Mouse (Mus musculus) cerebral cortex, adult 2 months (tissue): ENCODE measurements around the gene March9.

ENCODE experiments used
- WGBS: fragments of 180-500 bp; shearing (Covaris S2); methylation state at CpG from one replicate; pipeline ENCODE4 v1.1.7; 2018; 5-methylcytosine and 5-hydroxymethylcytosine counted together

The March9 gene

DNA sequence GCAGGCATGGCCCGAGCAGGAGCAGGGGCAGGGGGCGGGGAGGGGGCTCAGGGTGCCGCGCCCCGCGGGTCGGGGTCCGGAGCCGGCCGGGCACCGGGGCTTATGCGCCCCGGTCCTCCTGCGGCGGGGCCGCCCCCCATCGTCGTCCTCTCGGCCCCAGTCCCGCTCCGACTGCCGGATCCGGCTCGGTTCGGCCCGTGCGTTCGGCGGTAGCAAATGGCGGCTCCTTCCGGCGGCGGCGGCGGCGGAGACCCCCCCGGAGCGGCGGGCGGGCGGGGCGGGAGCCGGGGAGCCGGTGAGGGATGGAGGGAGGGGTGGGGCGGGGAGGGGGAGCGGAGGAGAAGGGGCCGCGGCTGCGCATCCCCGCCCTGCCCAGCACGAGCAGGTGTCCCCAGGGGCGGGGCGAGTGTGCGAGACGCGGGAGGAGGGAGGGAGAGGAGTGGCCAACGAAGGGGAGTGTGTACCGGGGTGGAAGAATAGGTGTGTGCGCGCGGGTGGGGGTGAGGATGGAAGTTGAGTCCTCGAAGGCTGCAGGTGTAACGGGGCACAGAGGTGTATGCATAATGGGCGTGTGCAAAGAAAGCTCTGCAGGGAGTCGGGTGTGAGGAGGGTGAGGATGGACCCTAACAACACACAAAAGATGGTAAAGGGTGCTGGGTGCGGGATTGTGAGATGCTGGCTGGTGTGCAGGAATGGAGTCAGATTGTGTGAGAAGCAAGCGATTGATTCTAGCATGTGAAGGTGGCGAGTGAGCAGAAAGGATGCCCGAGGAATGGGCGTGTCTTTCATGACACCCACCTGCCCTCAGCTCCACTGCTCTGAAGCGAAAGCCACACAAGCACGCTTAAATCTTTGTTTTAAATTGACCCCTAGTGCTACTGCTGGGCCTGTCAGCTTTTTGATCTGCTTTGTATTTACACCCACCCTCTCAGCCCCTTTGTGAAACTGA is at the start of gene March9:
Gene March9 (minus strand): TSS at position 217 of the 949 bp plus-strand sequence.
- 2% methylated on average over 41 of the region's 72 CpGs for WGBS

DNA sequence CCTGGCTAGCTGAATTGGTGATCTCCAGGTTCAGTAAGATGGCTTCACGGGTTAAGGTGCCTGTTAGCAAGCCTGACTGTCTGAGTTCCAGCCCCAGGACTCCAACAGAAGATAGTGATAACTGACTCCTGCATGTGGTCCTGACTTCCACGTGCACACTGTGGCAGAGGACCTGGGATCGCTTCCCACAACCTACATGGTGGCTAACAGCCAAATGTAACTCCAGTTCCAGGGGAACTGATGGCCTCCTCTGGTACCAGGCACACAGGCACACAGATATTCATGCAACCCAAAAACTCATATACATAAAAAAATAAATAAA is 48.2 kb upstream of the March9 start:
- WGBS, result 73% methylated on average over 3 of the region's 3 CpGs

DNA sequence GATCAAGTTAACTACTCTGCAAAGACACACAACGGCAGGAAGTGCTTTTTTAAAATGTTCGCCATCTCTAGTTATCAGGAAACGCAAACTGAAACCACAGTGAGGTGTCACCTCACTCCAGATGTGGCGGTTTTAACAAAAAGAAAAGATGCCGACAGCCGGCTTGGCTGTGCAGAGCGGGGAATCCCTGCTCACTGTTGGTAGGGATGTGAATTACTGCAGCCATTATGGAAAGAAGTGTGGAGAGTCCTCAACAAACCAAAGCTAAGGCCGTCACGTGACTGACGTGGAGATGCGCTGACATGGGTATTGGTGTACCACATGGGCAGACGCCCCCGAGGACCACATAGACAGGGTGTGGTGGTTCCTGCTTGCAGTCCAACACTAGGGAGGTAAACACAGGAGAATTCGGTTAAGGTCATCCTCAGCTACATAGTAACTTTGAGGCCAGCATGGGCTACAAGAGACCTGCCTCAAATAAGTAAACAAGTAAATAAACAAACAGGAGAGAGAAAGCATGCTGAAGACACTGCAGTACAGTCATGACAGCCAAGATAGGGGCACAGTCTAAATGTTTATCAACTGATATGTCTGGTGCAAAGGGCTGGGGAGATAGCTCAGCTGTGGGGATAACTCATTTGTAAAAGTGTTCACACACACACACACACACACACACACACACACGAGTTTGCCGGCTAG is 47.7 kb upstream of the March9 start:
- WGBS, result 89% methylated on average over 16 of the region's 16 CpGs

DNA sequence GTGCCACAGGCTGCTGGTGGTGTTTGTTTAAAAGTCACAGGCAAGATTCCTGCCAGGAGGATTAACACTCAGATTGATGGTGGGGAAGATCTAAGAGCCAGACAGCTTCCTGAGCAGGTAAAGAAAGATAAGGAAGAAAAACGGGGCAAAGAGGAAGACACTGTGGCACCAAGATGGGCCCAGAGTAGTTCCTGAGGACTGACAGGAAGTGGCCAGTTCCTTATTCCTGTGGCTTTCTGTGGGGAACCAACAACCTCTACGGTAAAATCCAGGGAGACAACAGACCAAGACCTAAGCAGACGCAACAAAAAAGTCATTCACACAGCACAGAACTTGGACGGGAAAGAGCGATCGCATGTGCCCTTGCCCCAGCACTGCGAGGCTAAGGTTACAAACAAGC is 43.6 kb upstream of the March9 start:
- 70% methylated on average over 7 of the region's 7 CpGs for WGBS

DNA sequence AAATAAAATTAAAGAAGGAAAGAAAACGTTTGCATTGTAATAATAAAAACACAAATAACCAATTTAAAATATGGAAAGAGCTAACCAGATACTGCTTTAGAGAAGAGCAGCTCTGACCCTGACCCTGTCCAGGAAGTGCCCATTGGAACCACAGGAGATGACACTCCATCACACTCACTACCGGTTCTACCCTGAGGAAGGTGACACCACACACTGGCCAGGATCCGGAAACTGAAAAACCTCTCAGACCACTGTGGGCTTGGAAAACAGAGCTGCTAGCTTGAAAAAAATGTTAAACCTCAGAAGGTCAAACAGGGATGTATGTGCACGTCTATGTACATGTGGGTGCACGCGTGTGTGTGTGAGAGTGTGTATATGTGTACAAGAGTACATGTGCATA is 41.2 kb upstream of the March9 start:
- WGBS, result 82% methylated on average over 6 of the region's 6 CpGs

DNA sequence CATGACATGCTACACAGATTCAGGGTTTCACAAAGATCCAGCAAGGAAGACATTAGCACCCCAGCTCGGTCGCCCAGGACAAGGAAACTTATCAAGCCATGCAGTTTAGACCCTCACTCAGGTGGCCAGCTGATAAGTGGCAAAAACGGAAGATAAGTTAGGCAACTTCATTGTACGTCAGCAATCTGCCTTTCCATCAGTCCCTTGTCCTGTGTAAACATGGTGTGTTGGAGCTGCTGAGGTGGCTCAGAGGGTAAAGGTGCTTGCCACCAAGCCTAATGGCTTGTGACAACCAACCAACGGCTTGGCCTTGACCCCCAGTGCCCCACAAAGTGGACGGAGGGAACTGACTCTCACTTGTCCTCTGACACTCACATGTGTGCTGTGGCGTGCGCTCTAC is 40.4 kb upstream of the March9 start:
- WGBS, result 90% methylated on average over 8 of the region's 8 CpGs

DNA sequence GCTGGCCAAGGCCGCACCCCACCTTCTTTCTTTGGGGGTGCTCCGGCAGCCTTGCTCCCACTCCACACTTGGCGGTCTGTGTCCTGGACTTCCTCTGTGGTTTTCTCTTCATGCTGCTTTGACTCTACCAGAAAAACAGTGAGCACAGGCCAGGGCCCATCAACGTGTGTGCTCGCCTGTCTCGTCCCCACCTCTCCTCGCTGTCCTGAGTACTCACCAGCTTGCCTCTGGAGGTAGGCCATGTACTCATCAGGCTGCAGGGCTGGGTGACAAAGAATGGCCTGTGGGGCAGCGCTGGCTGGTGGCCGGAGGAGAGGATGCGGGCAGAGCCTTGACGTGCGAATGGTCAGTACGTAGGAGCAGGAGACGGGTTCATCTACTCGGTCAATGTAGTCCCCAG is 39.9 kb upstream of the March9 start:
- 85% methylated on average over 15 of the region's 15 CpGs for WGBS

DNA sequence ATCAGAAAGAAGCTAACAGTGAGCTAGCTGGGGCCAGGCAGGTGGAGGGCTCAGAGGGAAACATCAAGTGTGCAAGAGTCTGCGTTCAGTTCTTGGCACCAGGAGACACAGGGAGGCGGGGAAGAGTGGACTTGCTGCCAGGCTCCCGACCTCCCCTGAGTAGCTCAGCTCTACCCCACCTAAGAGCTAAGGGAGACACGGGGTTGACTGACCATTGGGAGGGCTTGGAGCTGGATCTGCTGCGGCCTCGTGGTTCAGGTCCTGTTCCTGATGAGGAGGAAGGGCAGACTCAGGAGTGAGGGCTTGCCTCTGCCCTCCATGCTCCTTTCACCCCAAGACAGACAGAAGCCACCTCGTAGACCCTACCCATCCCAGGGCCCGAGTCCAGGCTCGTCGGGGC is 39.2 kb upstream of the March9 start:
- 86% methylated on average over 10 of the region's 10 CpGs for WGBS

DNA sequence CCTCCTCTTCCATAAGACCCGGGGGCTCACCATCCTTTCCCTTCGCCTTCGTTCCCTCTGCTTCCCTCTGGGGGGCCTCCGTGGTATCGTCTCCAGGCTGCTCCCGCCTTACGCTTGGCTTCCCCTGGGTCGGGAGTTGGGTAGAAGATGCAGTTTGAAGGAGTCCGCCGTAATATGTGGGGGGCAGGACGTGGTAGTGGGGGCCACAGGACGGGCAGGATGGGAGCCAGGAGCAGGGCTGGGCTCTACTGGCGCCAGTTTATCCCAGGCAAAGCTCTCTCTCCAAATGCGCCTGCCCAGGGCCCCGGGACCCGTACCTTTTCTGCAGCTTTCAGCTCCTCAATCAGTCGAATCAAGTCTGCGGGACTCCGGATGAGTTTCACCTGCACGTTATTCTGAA is 38.5 kb upstream of the March9 start:
- 79% methylated on average over 20 of the region's 20 CpGs for WGBS

DNA sequence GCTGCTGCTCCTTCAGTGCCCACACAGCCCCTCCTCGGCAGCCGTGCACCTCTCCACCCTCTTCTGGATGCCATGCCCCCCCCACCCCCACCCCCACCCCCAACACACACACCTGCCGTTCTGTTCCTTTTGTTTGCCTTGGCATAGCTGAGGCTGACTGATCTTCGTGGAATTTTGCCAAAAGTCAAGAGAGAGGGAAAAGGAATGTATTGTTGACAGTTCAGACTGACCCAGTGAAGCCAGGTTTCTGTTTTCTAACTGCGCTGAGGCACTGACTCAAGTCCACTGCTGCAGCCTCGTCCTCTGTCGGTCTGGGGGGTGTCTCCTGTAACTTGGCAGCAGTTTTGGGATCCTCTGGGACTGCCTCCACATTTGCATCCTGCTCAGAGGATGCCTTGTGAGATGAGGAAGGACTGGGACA is 34.4 kb upstream of the March9 start:
- WGBS, result 7% methylated on average over 7 of the region's 7 CpGs

DNA sequence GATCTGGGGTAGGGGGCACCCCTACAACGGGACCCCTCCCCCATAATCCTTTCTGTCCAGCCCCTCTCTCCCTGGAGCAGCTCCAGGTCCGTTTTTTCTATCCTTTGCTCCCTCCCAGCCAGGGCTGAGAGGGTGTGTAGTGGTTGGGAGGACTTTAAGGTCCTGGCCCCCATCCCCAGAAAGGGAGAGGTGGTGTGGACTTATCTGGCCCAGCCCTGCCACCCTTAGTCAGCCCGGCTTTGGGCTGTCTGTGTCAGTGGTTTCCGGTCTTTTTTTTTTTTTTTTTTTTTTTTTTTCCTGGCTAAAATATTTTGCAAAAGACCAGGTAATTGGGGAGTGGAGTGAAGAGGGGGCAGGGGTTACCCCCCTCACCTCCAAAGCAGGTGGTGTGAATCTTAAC is 32.8 kb upstream of the March9 start:
- WGBS, result 36% methylated on average over 4 of the region's 4 CpGs

DNA sequence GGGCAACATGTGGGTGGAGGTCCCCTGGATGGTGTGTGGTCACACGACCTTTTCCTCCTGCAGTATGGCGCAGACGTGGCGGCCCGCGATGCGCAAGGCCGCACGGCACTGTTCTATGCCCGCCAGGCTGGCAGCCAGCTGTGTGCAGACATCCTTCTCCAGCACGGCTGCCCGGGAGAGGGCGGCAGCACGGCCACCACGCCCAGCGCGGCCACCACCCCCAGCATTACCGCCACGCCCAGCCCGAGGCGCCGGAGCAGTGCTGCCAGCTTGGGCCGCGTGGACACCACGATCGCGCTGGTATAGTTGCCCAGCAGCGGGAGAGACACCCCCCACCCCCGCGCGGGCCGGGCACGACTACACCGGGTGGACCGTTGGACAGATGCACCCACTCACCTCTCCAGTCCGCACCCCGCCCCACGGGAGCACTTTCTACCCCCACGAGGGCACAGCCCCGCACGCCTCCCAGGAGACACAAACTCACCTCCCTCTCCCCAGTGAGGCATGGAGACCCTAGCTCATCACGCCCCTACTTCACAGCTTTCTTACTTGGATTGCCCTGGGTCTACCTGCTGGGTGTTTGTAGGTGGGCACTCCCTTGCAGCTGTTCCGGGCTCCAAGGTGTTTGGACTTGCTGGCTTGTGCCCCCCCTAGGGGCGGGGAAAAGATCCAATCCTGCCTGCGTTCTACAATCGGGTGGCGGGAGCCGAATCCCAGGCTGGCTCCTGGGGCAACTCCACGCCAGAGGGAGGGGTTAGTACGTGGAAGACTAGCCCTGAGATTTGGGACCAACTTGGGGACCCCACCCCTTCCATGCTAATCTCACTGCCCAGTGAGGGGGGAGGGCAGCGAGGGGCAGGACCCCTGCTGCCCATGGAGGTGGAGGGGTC is 31.8 kb upstream of the March9 start:
- WGBS, result 20% methylated on average over 51 of the region's 51 CpGs

DNA sequence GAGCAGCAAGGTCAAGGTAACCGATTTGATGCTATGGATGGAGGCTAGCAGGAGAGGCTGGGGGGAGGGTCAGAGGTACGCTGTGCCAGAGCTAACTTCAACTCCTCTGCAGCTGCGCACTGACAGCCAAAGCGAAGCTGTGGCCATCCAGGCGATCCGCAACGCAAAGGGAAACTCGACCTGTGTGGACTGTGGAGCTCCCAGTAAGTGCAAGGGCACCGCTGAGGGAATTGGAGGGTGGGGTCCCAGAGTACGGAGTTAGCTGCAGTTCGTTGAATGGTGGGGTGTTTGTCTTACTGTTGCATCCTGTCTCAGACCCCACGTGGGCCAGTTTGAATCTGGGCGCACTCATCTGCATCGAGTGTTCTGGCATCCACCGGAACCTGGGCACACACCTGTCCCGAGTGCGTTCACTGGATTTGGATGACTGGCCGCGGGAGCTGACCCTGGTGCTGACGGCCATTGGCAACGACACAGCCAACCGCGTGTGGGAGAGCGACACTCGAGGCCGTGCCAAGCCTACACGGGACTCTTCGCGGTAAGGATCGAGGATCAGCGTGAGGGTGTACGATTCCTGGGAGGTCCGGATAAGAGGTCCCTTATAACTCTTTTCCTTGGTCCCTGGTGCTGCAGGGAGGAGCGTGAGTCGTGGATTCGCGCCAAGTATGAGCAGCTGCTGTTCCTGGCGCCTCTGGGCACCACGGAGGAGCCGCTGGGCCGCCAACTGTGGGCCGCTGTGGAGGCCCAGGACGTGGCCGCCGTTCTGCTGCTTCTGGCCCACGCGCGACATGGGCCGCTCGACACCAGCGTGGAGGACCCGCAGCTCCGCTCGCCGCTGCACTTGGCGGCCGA is 30.8 kb upstream of the March9 start:
- 13% methylated on average over 57 of the region's 57 CpGs for WGBS

DNA sequence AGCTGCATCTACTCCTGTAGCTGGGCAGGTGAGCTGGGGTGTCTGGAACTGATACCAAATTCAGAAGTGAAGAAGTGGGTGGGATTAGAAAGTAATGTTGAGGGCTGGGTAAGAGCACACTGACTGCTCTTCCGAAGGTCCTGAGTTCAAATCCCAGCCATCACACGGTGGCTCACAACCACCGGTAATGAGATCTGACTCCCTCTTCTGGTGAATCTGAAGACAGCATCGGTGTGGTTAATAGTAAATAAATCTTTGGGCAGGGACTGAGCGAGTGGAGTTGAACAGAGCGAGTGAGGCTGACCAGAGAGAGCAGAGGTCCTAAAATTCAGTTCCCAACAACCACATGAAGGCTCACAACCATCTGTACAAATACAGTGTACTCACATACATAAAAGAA is 25.6 kb upstream of the March9 start:
- 60% methylated on average over 6 of the region's 6 CpGs for WGBS

DNA sequence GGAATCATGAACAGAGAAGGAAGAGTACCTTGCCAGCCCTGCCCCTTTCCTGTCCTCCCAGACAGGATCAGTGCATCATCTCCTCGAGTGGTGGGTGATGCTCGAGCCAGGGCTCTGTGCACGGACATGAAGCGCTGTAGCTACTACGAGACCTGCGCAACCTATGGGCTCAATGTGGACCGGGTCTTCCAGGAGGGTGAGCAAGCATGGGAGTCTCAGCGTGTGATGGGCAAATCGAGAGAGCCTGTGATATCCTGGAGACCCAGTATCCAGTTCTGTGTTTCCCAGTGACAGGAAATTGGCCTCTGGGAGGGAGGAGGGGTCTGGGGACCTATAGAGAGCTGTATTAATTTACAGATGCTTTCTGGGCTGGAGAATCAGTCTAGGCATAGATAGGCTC is 25.1 kb upstream of the March9 start:
- WGBS, result 89% methylated on average over 9 of the region's 9 CpGs

DNA sequence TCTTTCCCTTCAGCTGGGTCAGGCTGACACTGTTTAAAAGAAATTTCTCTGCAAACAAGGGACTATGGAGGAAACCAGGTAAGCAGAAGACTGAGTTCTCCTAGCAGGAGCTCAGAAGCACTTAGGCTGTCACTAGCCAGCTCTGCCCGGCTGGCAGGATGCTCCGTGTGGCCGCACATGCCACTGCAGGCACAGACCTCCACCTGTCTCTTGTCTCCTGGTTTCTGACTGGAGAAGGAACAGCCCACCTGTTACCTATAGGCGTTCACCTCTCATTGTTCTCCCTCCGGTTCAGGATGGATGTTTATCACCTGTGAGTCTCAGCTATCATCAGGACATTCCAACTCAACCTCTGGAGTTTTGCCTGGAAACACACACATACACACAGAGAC is 23.9 kb upstream of the March9 start:
- 48% methylated on average over 5 of the region's 5 CpGs for WGBS

DNA sequence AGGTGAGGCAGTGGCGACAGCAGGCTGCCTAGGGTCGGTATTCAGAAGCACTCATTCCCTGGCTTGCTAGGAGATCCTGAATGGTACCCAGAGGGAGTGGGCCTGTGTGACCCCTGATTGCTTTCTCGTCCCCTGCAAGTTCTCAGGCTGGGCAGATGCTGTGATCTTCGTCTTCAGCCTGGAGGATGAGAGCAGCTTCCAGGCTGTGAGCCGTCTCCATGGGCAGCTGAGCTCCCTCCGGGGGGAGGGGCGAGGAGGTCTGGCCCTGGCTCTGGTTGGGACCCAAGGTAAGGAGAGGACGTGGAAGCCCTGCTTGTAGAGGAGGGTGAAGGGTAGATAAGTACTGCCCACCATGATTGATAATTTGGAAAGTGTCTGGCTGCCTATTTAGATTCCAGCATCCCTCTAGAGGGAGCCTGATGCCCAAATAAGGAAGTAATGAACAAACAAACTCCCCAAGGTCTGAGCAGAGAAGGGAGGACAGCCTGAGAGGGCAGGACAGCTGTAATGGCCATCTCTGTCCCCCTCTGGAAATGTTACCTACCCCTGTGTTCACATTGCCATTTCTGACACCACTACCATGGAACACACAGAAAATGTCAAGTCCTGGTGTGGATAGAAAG is 23.4 kb upstream of the March9 start:
- WGBS, result 36% methylated on average over 8 of the region's 8 CpGs

DNA sequence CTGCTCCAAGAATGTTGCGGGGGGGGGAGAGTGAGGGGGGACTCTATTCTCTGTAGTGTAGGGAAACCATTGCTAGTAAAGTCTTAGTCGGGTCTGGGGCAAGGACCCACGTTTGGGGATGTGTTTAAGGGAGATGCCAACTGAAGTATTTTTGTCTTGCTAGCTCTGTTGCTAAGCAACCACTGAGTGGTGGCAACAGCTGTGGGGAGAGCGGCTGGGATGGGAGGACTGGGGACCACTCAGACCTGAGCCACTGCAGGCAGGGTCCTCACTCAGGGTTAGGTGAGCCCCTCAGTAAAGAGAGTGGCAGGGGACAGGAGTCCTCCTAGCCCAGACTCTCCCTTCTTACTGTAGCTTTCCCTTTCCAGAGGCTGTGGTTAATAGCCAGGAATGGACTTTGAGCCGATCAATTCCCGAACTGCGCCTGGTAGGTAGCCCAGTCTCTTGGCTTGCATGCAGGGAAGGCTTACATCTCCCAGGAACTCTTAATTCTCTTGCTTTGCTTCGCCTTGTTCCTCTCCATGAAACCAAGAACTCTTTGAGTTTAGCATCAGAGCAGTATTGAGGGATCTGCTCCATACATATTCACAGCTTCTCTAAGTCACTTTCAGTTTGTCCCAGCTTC is 22.1 kb upstream of the March9 start:
- WGBS, result 12% methylated on average over 8 of the region's 8 CpGs

DNA sequence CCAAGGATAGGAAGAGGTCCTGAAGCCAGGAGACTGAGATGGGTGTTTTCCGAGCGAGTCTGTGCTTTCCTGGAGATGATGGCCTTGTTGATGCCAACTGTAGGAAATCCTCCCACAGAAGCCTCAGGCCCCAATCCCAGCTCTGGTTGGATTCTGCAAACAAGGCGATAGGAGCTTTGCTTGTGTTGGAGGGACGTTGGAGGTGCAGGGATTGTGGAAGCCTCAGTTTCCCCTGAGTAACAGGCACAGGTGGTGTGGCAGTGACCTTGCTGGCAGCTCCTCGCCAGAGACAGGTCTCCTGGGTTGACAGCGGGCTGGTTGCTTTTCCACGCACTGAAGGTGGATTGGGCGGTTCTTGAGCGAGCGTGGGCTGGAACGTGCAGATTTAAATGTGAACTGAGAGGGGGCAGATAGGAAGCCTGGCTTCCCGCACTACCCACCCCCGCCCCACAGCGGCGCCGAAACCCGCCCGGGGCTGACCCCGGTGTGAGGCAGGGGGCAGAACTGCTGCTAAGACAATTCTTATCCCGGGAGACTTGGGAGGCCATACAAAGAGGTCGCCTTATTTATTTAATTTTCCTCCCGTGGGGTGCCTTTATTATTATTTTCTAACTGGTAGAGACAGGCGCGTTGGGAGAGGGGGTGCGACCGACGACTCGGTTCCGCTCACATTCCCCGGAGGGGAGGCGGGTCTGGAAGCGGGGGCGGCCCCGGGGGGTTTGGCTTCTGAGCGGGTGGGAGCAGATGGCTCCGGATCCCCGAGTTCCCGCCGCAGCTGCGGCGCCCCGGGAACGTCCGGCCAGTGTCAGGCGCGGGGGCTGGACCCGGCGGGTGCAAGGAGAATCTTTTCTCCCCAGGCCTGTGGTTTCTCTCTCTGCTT is 21.2 kb upstream of the March9 start:
- WGBS, result 5% methylated on average over 48 of the region's 48 CpGs
